Mouse (Mus musculus) intestine, postnatal 0 days (tissue): ENCODE results near the gene Sox15. TPM values are rescaled to one million over a fixed set of nuclear protein-coding genes. Genes with fewer than 3 reads are reported as not detected.

ENCODE experiments used
- ATAC-seq: fragments of 200-750 bp; cut with Nextera tagmentation; 2 replicates; pipeline ENCODE4 v1.8.0; 2017; ENCODE audit warnings: mild to moderate bottlenecking, moderate TSS enrichment, moderate library complexity
- H3K27ac ChIP-seq: fragments of 300-500 bp; sonication (generic); 2 replicates; pipeline ENCODE4 v1.5.1; 2014; ENCODE audit warnings: mild to moderate bottlenecking, low read depth, low read length, moderate library complexity
- H3K27me3 ChIP-seq: fragments of 300-500 bp; sonication (generic); replicated peaks from 2 replicates; pipeline ENCODE4 v1.6.1; 2014; ENCODE audit warnings: low read length, mixed read lengths; ENCODE audit not compliant: control insufficient read depth, insufficient read depth
- H3K36me3 ChIP-seq: fragments of 300-500 bp; sonication (generic); 2 replicates; pipeline ENCODE4 v1.6.1; 2014; ENCODE audit warnings: mild to moderate bottlenecking, moderate library complexity; ENCODE audit not compliant: control insufficient read depth, insufficient read depth
- H3K4me1 ChIP-seq: fragments of 300-500 bp; sonication (generic); replicated peaks from 2 replicates; pipeline ENCODE4 v1.6.1; 2014; ENCODE audit warnings: antibody characterized with exemption, low read length, mixed read lengths; ENCODE audit not compliant: control insufficient read depth, insufficient read depth
- H3K4me2 ChIP-seq: fragments of 300-500 bp; sonication (generic); replicated peaks from 2 replicates; pipeline ENCODE4 v1.6.1; 2014; ENCODE audit warnings: low read depth, mild to moderate bottlenecking, moderate library complexity
- H3K4me3 ChIP-seq: fragments of 300-500 bp; sonication (generic); 2 replicates; pipeline ENCODE4 v1.5.1; 2014; ENCODE audit warnings: low read depth, low read length
- H3K9ac ChIP-seq: fragments of 300-500 bp; sonication (generic); 2 replicates; pipeline ENCODE4 v1.6.1; 2014; ENCODE audit warnings: mild to moderate bottlenecking, low read depth, low read length
- H3K9me3 ChIP-seq: fragments of 300-500 bp; sonication (generic); 2 replicates; pipeline ENCODE4 v1.6.1; 2016; ENCODE audit warnings: mixed run types; ENCODE audit not compliant: control insufficient read depth
- CTCF ChIP-seq: sonication (generic); IDR thresholded peaks from 2 replicates; pipeline ENCODE4 v1.5.1; 2016; ENCODE audit warnings: low read depth, mild to moderate bottlenecking, control low read depth, antibody characterized with exemption, moderate library complexity
- WGBS: fragments of 180-500 bp; shearing (Covaris S2); extraction: QIAGEN DNeasy Blood & Tissue Kit; methylation state at CpG from one replicate; pipeline ENCODE4 v1.1.7; 2014; 5-methylcytosine and 5-hydroxymethylcytosine counted together
- polyA plus RNA-seq: library from polyadenylated mRNA; unstranded; fragments of >200 nt; fragmentation: Nextera tagmentation; extraction: Ambion mirVana; gene quantifications from 2 replicates; pipeline ENCODE4 v1.2.1, GENCODE M21; 2015

Gene Sox15
- polyA plus RNA-seq, 1 experiment from 2014 or later: not detected

DNA sequence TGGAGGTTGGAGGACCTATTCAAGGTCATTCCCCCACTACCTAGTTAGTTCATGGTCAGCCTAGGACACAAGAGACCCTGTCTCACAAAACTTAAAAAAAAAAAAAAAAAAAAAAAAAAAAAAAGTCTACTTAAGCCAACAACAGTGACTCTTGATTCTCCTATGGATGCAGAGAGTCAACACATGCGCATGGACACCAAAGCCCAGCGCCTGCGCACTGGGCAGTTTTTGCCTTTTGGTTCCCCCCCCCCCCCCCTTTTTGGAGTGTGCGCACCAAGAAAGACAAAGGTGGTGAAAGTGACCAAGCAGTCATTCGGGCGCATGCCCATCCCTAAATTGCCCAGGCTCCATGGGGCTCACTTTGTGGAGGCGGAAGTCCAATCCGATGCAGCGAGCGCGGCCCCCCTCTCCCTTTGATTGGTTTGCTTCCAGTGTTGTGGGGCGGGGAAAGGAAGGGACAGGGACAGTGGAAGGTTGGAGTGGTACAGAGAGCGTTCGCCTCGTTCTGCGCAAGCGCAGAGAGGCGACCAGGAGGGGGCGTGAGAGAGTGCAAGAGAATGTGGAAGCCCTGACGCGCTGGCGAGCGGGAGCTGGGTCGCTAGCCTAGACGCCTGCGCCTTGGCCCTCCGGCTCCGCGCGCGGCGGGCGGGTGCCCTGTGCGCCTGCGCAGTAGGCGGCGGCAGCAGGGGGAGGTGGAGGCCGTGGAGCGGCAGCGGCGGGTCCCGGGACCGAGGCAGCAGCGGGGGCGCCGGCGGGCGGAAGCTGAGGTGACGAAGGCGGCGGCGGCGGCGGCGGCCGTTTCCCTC lies 22.6 kb upstream of the Sox15 start, which contains the start of gene Fxr2:
TSS of gene Fxr2 (plus strand) at position 707 of the 806 bp plus-strand sequence.
- peak within 1 kb of the TSS; percentile 89 for H3K4me3 ChIP-seq
- H3K4me2 ChIP-seq: peak within 1 kb of the TSS; percentile 70
- H3K4me1 ChIP-seq: peaks cover 5% of the 10 kb centered on the region; the same call in 1 of the 2 replicates
- peak within 1 kb of the TSS; percentile 89 for H3K27ac ChIP-seq
- H3K27me3 ChIP-seq: no peaks in the 10 kb centered on the region
- under 1% methylated on average over 25 of the region's 56 CpGs for WGBS
- no peaks in the 10 kb centered on the region for H3K9me3 ChIP-seq
- peak; percentile 98 for ATAC-seq
- peak; percentile 96 for TF ChIP-seq CTCF
- H3K36me3 ChIP-seq: no peaks in the 10 kb centered on the region
- peak within 1 kb of the TSS; percentile 90 for H3K9ac ChIP-seq

DNA sequence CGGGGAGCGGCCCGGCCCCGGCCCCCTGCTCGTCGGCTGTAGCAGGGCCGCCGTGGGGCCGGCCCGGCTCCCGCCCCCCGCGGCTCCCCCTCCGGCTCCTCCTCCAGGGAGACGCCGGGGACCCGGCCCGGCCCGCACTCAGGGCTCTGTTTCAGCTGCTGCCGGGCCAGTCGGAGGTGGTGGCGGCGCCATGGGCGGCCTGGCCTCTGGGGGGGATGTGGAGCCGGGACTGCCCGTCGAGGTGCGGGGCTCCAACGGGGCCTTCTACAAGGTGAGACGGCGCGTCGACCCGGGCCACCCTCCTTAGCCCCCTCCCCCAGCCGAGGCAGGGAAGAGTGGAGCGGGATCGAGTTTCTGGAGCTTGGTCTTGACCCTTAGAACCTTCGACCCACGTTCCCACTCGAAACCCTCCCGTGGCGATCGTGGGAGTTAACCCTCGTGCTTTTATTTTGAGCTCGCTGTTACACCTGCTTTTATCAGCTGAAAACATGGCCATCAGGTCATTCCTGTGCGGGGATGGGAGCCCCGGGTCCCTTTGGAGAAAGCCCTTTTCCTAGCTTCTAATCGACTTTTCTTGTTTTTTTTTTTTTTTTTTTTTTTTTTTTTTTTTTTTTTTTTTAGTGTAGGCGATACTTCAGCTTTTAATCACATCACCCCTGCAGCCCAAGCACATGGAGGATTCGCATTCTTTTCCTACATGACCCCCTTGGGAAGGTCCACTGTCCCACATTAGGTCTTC lies 21.8 kb upstream of the Sox15 start:
- Histone ChIP-seq H3K4me3 (peak overlapping the region; percentile 89), H3K27ac (peak overlapping the region; percentile 89), H3K4me2 (peak overlapping the region; percentile 70), H3K9me3 (no peaks in the 10 kb centered on the region), H3K27me3 (no peaks in the 10 kb centered on the region), H3K36me3 (no peaks in the 10 kb centered on the region), H3K4me1 (peaks cover 5% of the 10 kb centered on the region; the same call in 1 of the 2 replicates), H3K9ac (peak overlapping the region; percentile 90)
- TF ChIP-seq CTCF: 0 out of 2 replicates have a peak, but pooled peaks have one; percentile 3
- peak; percentile 54 for ATAC-seq
- under 1% methylated on average over 36 of the region's 50 CpGs for WGBS

DNA sequence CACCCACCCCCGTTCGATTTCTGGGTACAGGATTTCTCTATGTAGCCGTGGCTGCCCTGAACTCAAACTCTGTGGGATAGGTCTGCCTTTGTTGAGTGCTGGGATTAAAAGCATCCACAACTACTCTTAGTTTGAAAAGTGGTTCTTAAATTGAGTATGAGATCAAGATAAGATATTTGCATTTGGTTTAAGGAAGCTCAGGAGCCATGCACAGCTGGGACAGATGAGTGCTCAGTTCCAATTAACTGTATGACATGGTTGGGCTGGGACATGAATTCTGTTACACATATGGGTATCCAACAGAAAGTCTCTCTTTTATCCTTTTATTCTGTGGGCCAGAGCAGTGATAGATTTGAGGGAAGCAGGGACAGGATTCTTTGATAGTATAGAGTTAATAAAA lies 19.6 kb upstream of the Sox15 start:
- H3K4me2 ChIP-seq: peak overlapping the region; percentile 13; the same call in 1 of the 2 replicates

GRCm38 (mm10) chr11:69645860-69646259 lies 9.3 kb upstream of the Sox15 start:
- Histone ChIP-seq H3K27ac (no peak overlapping the region), H3K9me3 (no peaks in the 10 kb centered on the region), H3K4me3 (no peak overlapping the region), H3K36me3 (peaks cover 87% of the 10 kb centered on the region), H3K27me3 (no peaks in the 10 kb centered on the region), H3K4me1 (no peaks in the 10 kb centered on the region), H3K4me2 (no peak overlapping the region), H3K9ac (no peak overlapping the region)
- WGBS: 88% methylated on average over 5 of the region's 5 CpGs
- no peak for ATAC-seq
- no peak for TF ChIP-seq CTCF

More for the DNA sequence above, 19.6 kb upstream of the Sox15 start:
- H3K27me3 ChIP-seq: no peaks in the 10 kb centered on the region
- H3K9ac ChIP-seq: 0 out of 2 replicates have a peak overlapping the region, but pooled peaks have one; percentile 7
- H3K4me3 ChIP-seq: no peak overlapping the region
- no peak for TF ChIP-seq CTCF
- no peak overlapping the region for H3K27ac ChIP-seq
- H3K9me3 ChIP-seq: no peaks in the 10 kb centered on the region
- no peak for ATAC-seq
- WGBS: 50% methylated on average over 3 of the region's 3 CpGs
- H3K36me3 ChIP-seq: peaks cover 6% of the 10 kb centered on the region; the same call in 1 of the 2 replicates
- peaks cover 5% of the 10 kb centered on the region; the same call in 1 of the 2 replicates for H3K4me1 ChIP-seq

- no peak for ATAC-seq
- Histone ChIP-seq H3K4me2 (no peak overlapping the region), H3K4me3 (no peak overlapping the region), H3K9ac (no peak overlapping the region), H3K27ac (no peak overlapping the region), H3K4me1 (no peaks in the 10 kb centered on the region), H3K27me3 (no peaks in the 10 kb centered on the region), H3K36me3 (peaks cover 74% of the 10 kb centered on the region), H3K9me3 (no peaks in the 10 kb centered on the region)
- 65% methylated on average over 5 of the region's 5 CpGs for WGBS
- no peak for TF ChIP-seq CTCF
Observed at GRCm38 (mm10) chr11:69653399-69653798, 1.7 kb upstream of the Sox15 start.

DNA sequence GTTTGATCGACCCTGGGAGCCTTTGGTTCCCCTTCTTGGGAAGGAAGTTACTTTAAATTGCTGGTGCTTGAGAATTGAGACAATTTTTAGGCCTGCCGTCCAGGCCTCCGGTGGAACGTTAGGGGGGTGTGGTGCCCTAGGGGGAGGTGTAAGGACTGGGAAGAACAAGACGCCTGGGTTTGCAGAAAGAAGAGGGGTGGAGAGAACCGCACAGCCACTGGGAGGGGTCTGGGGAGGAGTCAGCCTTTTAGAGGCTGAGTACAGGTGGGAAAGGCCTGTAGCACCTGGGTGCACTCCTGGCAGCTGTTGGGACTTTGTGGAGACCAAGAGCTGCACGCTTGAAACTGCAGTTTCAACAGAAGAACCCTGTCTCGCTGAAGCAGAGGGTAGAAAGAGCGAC lies 354 bp upstream of the Sox15 start:
- no peak overlapping the region for H3K9ac ChIP-seq
- no peaks in the 10 kb centered on the region for H3K9me3 ChIP-seq
- ATAC-seq: no peak
- no peaks in the 10 kb centered on the region for H3K27me3 ChIP-seq
- 42% methylated on average over 9 of the region's 9 CpGs for WGBS
- H3K4me3 ChIP-seq: no peak overlapping the region
- H3K27ac ChIP-seq: no peak overlapping the region; the same call in 1 of the 2 replicates
- no peak overlapping the region for H3K4me2 ChIP-seq
- TF ChIP-seq CTCF: no peak
- H3K36me3 ChIP-seq: peaks cover 73% of the 10 kb centered on the region
- no peaks in the 10 kb centered on the region for H3K4me1 ChIP-seq
